Mouse (Mus musculus): ENCODE data around the gene Ermard. TPM values are rescaled to one million over a fixed set of nuclear protein-coding genes. Genes with fewer than 3 reads are reported as not detected.

Gene Ermard
- polyA plus RNA-seq, 1 experiment from 2014 or later: 101 TPM

- Histone ChIP-seq H3K9me3 (no peaks in the 10 kb centered on the region), H3K4me1 (no peaks in the 10 kb centered on the region), H3K4me3 (no peak overlapping the region), H3K27me3 (no peaks in the 10 kb centered on the region), H3K9ac (no peak overlapping the region), H3K27ac (no peak overlapping the region), H3K4me2 (replicated peaks) (no peak overlapping the region), H3K36me3 (peaks cover 10% of the 10 kb centered on the region; the same call in 1 of the 2 replicates)
- no peak for ATAC-seq (ENCODE audit: insufficient number of reproducible peaks, insufficient read depth, low FRiP score, low TSS enrichment)
- 58% methylated on average over 6 of the region's 6 CpGs for WGBS
These were observed 25.1 kb downstream of the Ermard start for GRCm38 (mm10) chr17:15066066-15066465.

- ATAC-seq (ENCODE audit: insufficient number of reproducible peaks, insufficient read depth, low FRiP score, low TSS enrichment): no peak
- no peaks in the 10 kb centered on the region for H3K9me3 ChIP-seq
- no peaks in the 10 kb centered on the region for H3K27me3 ChIP-seq
- peaks cover 10% of the 10 kb centered on the region; the same call in 1 of the 2 replicates for H3K36me3 ChIP-seq
- 75% methylated on average over 1 of the region's 1 CpGs for WGBS
- no peaks in the 10 kb centered on the region for H3K4me1 ChIP-seq
- no peak overlapping the region for H3K9ac ChIP-seq
- H3K27ac ChIP-seq: no peak overlapping the region
- H3K4me3 ChIP-seq: no peak overlapping the region
- H3K4me2 ChIP-seq (replicated peaks): no peak overlapping the region
These were observed 25.9 kb downstream of the Ermard start for GRCm38 (mm10) chr17:15066911-15067310.

GRCm38 (mm10) chr17:15068040-15068792 lies 27.2 kb downstream of the Ermard start:
- H3K27me3 ChIP-seq: no peaks in the 10 kb centered on the region
- no peak for ATAC-seq (ENCODE audit: insufficient number of reproducible peaks, insufficient read depth, low FRiP score, low TSS enrichment)
- H3K4me3 ChIP-seq: no peak overlapping the region
- 0 out of 2 replicates have a peak, but pooled peaks cover 7% of the 10 kb centered on the region for H3K36me3 ChIP-seq
- no peak overlapping the region for H3K27ac ChIP-seq
- H3K4me2 ChIP-seq (replicated peaks): no peak overlapping the region
- no peaks in the 10 kb centered on the region for H3K4me1 ChIP-seq
- no peak overlapping the region for H3K9ac ChIP-seq
- H3K9me3 ChIP-seq: no peaks in the 10 kb centered on the region
- WGBS: 55% methylated on average over 8 of the region's 8 CpGs

- no peak overlapping the region for H3K9ac ChIP-seq
- WGBS: 68% methylated on average over 2 of the region's 2 CpGs
- H3K27ac ChIP-seq: no peak overlapping the region
- H3K27me3 ChIP-seq: no peaks in the 10 kb centered on the region
- no peaks in the 10 kb centered on the region for H3K4me1 ChIP-seq
- no peak overlapping the region for H3K4me3 ChIP-seq
- no peaks in the 10 kb centered on the region for H3K36me3 ChIP-seq
- H3K9me3 ChIP-seq: no peaks in the 10 kb centered on the region
- ATAC-seq (ENCODE audit: insufficient number of reproducible peaks, insufficient read depth, low FRiP score, low TSS enrichment): no peak
- H3K4me2 ChIP-seq (replicated peaks): no peak overlapping the region
These were observed 28.1 kb downstream of the Ermard start for GRCm38 (mm10) chr17:15069124-15069523.

- Histone ChIP-seq H3K27ac (no peak overlapping the region), H3K4me2 (replicated peaks) (no peak overlapping the region), H3K9me3 (no peaks in the 10 kb centered on the region), H3K4me1 (no peaks in the 10 kb centered on the region), H3K36me3 (no peaks in the 10 kb centered on the region), H3K4me3 (no peak overlapping the region), H3K27me3 (no peaks in the 10 kb centered on the region), H3K9ac (no peak overlapping the region)
- ATAC-seq (ENCODE audit: insufficient number of reproducible peaks, insufficient read depth, low FRiP score, low TSS enrichment): no peak
- 87% methylated on average over 2 of the region's 2 CpGs for WGBS
These were observed 31.2 kb downstream of the Ermard start for GRCm38 (mm10) chr17:15072211-15072610.

GRCm38 (mm10) chr17:15075033-15075432 lies 34.0 kb downstream of the Ermard start:
- Histone ChIP-seq H3K36me3 (no peaks in the 10 kb centered on the region), H3K27ac (no peak overlapping the region), H3K4me3 (no peak overlapping the region), H3K9ac (no peak overlapping the region), H3K4me1 (no peaks in the 10 kb centered on the region), H3K4me2 (replicated peaks) (no peak overlapping the region), H3K27me3 (no peaks in the 10 kb centered on the region), H3K9me3 (no peaks in the 10 kb centered on the region)
- no peak for ATAC-seq (ENCODE audit: insufficient number of reproducible peaks, insufficient read depth, low FRiP score, low TSS enrichment)
- WGBS: 72% methylated on average over 8 of the region's 8 CpGs

- Histone ChIP-seq H3K9ac (no peak overlapping the region), H3K4me2 (replicated peaks) (no peak overlapping the region), H3K27ac (no peak overlapping the region), H3K4me1 (no peaks in the 10 kb centered on the region), H3K36me3 (no peaks in the 10 kb centered on the region), H3K27me3 (no peaks in the 10 kb centered on the region), H3K9me3 (no peaks in the 10 kb centered on the region), H3K4me3 (no peak overlapping the region)
- whole genome bisulfite sequencing: 63% methylated on average over 2 of the region's 2 CpGs
- ATAC-seq (ENCODE audit: insufficient number of reproducible peaks, insufficient read depth, low FRiP score, low TSS enrichment): no peak
These were observed 36.5 kb downstream of the Ermard start for GRCm38 (mm10) chr17:15077536-15077935.

GRCm38 (mm10) chr17:15084226-15084848 lies 43.3 kb downstream of the Ermard start:
- 69% methylated on average over 13 of the region's 13 CpGs for WGBS
- peaks cover 13% of the 10 kb centered on the region for H3K4me1 ChIP-seq
- no peaks in the 10 kb centered on the region for H3K27me3 ChIP-seq
- no peak overlapping the region for H3K4me2 ChIP-seq (replicated peaks)
- peak overlapping the region; percentile 20; the same call in 1 of the 2 replicates for H3K27ac ChIP-seq
- no peak overlapping the region for H3K9ac ChIP-seq
- no peaks in the 10 kb centered on the region for H3K36me3 ChIP-seq
- no peaks in the 10 kb centered on the region for H3K9me3 ChIP-seq
- ATAC-seq (ENCODE audit: insufficient number of reproducible peaks, insufficient read depth, low FRiP score, low TSS enrichment): peak; percentile 37; the same call in 1 of the 2 replicates
- H3K4me3 ChIP-seq: no peak overlapping the region

- H3K9ac ChIP-seq: no peak overlapping the region
- no peaks in the 10 kb centered on the region for H3K9me3 ChIP-seq
- no peaks in the 10 kb centered on the region for H3K27me3 ChIP-seq
- WGBS: 70% methylated on average over 2 of the region's 2 CpGs
- no peak overlapping the region for H3K4me2 ChIP-seq (replicated peaks)
- no peak overlapping the region for H3K4me3 ChIP-seq
- no peak for ATAC-seq (ENCODE audit: insufficient number of reproducible peaks, insufficient read depth, low FRiP score, low TSS enrichment)
- no peaks in the 10 kb centered on the region for H3K36me3 ChIP-seq
- no peak overlapping the region for H3K27ac ChIP-seq
- peaks cover 14% of the 10 kb centered on the region for H3K4me1 ChIP-seq
These were observed 44.0 kb downstream of the Ermard start for GRCm38 (mm10) chr17:15085006-15085405.

GRCm38 (mm10) chr17:15088166-15088565 lies 47.2 kb downstream of the Ermard start:
- WGBS: 17% methylated on average over 2 of the region's 2 CpGs

GRCm38 (mm10) chr17:15088591-15089001 lies 47.6 kb downstream of the Ermard start:
- no peak for ATAC-seq (ENCODE audit: insufficient number of reproducible peaks, insufficient read depth, low FRiP score, low TSS enrichment)
- H3K4me3 ChIP-seq: no peak overlapping the region
- H3K27me3 ChIP-seq: no peaks in the 10 kb centered on the region
- H3K4me2 ChIP-seq (replicated peaks): 0 out of 2 replicates have a peak overlapping the region, but pooled peaks have one; percentile 11
- H3K4me1 ChIP-seq: peaks cover 14% of the 10 kb centered on the region
- no peaks in the 10 kb centered on the region for H3K9me3 ChIP-seq
- no peak overlapping the region for H3K9ac ChIP-seq
- WGBS: 7% methylated on average over 8 of the region's 8 CpGs
- no peak overlapping the region for H3K27ac ChIP-seq
- H3K36me3 ChIP-seq: no peaks in the 10 kb centered on the region

More at GRCm38 (mm10) chr17:15088166-15088565, 47.2 kb downstream of the Ermard start:
- H3K4me2 ChIP-seq (replicated peaks): no peak overlapping the region
- H3K27me3 ChIP-seq: no peaks in the 10 kb centered on the region
- peaks cover 14% of the 10 kb centered on the region for H3K4me1 ChIP-seq
- no peak overlapping the region for H3K4me3 ChIP-seq
- no peak overlapping the region for H3K27ac ChIP-seq
- H3K9me3 ChIP-seq: no peaks in the 10 kb centered on the region
- no peak overlapping the region for H3K9ac ChIP-seq
- no peaks in the 10 kb centered on the region for H3K36me3 ChIP-seq
- ATAC-seq (ENCODE audit: insufficient number of reproducible peaks, insufficient read depth, low FRiP score, low TSS enrichment): no peak

GRCm38 (mm10) chr17:15091739-15092138 lies 50.7 kb downstream of the Ermard start:
- ATAC-seq (ENCODE audit: insufficient number of reproducible peaks, insufficient read depth, low FRiP score, low TSS enrichment): no peak
- no peaks in the 10 kb centered on the region for H3K36me3 ChIP-seq
- H3K9ac ChIP-seq: no peak overlapping the region
- H3K27me3 ChIP-seq: no peaks in the 10 kb centered on the region
- H3K9me3 ChIP-seq: no peaks in the 10 kb centered on the region
- no peak overlapping the region for H3K4me3 ChIP-seq
- peaks cover 14% of the 10 kb centered on the region for H3K4me1 ChIP-seq
- H3K27ac ChIP-seq: no peak overlapping the region
- no peak overlapping the region for H3K4me2 ChIP-seq (replicated peaks)
- WGBS: 82% methylated on average over 3 of the region's 3 CpGs
